Mouse (Mus musculus): ENCODE results near the gene Tmtc2.

- no peak for TF ChIP-seq CTCF (IDR thresholded peaks at IDR 0.05; ENCODE audit: extremely low read depth, insufficient read depth, low read length)
- TF ChIP-seq POLR2A (IDR thresholded peaks at IDR 0.05; ENCODE audit: extremely low read depth, insufficient read depth, low read length): no peak
These were observed 250.5 kb downstream of the Tmtc2 start for GRCm38 (mm10) chr10:105323646-105324192.

Measured in cortical plate, adult 2 months (tissue).